Mouse (Mus musculus) intestine, postnatal 0 days (tissue): ENCODE results near the gene Gprc5d. TPM values are rescaled to one million over a fixed set of nuclear protein-coding genes. Genes with fewer than 3 reads are reported as not detected.

Experiments
- ATAC-seq: fragments of 200-750 bp; cut with Nextera tagmentation; 2 replicates; pipeline ENCODE4 v1.8.0; 2017; ENCODE audit warnings: mild to moderate bottlenecking, moderate TSS enrichment, moderate library complexity
- H3K27ac ChIP-seq: fragments of 300-500 bp; sonication (generic); 2 replicates; pipeline ENCODE4 v1.5.1; 2014; ENCODE audit warnings: mild to moderate bottlenecking, low read depth, low read length, moderate library complexity
- H3K27me3 ChIP-seq: fragments of 300-500 bp; sonication (generic); replicated peaks from 2 replicates; pipeline ENCODE4 v1.6.1; 2014; ENCODE audit warnings: low read length, mixed read lengths; ENCODE audit not compliant: control insufficient read depth, insufficient read depth
- H3K36me3 ChIP-seq: fragments of 300-500 bp; sonication (generic); 2 replicates; pipeline ENCODE4 v1.6.1; 2014; ENCODE audit warnings: mild to moderate bottlenecking, moderate library complexity; ENCODE audit not compliant: control insufficient read depth, insufficient read depth
- H3K4me1 ChIP-seq: fragments of 300-500 bp; sonication (generic); replicated peaks from 2 replicates; pipeline ENCODE4 v1.6.1; 2014; ENCODE audit warnings: antibody characterized with exemption, low read length, mixed read lengths; ENCODE audit not compliant: control insufficient read depth, insufficient read depth
- H3K4me2 ChIP-seq: fragments of 300-500 bp; sonication (generic); replicated peaks from 2 replicates; pipeline ENCODE4 v1.6.1; 2014; ENCODE audit warnings: low read depth, mild to moderate bottlenecking, moderate library complexity
- H3K4me3 ChIP-seq: fragments of 300-500 bp; sonication (generic); 2 replicates; pipeline ENCODE4 v1.5.1; 2014; ENCODE audit warnings: low read depth, low read length
- H3K9ac ChIP-seq: fragments of 300-500 bp; sonication (generic); 2 replicates; pipeline ENCODE4 v1.6.1; 2014; ENCODE audit warnings: mild to moderate bottlenecking, low read depth, low read length
- H3K9me3 ChIP-seq: fragments of 300-500 bp; sonication (generic); 2 replicates; pipeline ENCODE4 v1.6.1; 2016; ENCODE audit warnings: mixed run types; ENCODE audit not compliant: control insufficient read depth
- CTCF ChIP-seq: sonication (generic); IDR thresholded peaks from 2 replicates; pipeline ENCODE4 v1.5.1; 2016; ENCODE audit warnings: low read depth, mild to moderate bottlenecking, control low read depth, antibody characterized with exemption, moderate library complexity
- WGBS: fragments of 180-500 bp; shearing (Covaris S2); extraction: QIAGEN DNeasy Blood & Tissue Kit; methylation state at CpG from one replicate; pipeline ENCODE4 v1.1.7; 2014; 5-methylcytosine and 5-hydroxymethylcytosine counted together
- polyA plus RNA-seq: library from polyadenylated mRNA; unstranded; fragments of >200 nt; fragmentation: Nextera tagmentation; extraction: Ambion mirVana; gene quantifications from 2 replicates; pipeline ENCODE4 v1.2.1, GENCODE M21; 2015

Gene Gprc5d
- polyA plus RNA-seq, 1 experiment from 2014 or later = not detected

DNA sequence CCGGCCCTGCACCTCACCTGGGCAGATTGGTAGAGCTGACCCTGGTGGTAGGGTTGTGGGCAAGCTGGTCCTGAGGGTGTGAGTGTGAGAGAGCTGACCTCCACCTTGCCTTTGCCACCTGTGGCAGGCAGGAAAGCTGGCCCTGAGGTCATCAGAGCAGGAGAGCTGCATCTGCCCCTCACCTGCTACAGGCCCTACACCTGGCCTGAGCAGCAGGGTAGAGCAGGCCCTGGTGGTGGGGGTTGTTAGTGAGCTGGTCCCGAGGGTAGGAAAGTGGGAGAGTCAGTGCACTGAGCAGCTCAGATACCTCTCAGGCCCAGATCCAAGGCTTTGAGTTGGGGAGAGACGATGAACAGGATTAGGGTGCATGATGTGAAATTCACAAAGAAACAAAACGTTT lies 31.6 kb upstream of the Gprc5d start:
- 84% methylated on average over 4 of the region's 4 CpGs for WGBS
- peaks cover 38% of the 10 kb centered on the region for H3K36me3 ChIP-seq
- H3K4me2 ChIP-seq = no peak overlapping the region
- H3K9me3 ChIP-seq = no peaks in the 10 kb centered on the region
- no peak for TF ChIP-seq CTCF
- H3K9ac ChIP-seq = no peak overlapping the region
- H3K4me1 ChIP-seq = no peaks in the 10 kb centered on the region
- no peak overlapping the region for H3K27ac ChIP-seq
- peak; percentile 34; the same call in 1 of the 2 replicates for ATAC-seq
- no peak overlapping the region for H3K4me3 ChIP-seq
- no peaks in the 10 kb centered on the region for H3K27me3 ChIP-seq

DNA sequence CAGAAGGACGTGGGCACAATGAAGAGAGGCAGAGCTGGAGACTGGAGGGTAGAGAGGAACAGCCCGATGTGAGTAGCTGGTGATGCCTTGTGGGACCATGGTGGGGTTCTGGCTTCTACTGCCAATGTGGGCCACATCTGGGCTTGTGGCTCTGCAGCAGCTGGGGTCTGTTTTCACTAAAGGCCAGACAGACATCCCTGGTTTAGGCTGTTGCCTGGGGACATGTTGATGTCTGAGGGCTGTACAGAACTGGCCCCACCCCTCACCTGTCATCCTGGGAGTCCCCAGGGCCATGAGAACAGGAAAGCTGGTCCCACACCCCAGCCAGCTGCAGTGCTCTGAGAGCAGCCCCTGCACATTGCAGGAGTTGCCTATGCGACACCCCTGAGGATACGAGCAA lies 31.1 kb upstream of the Gprc5d start:
- Histone ChIP-seq H3K9ac (no peak overlapping the region), H3K27me3 (no peaks in the 10 kb centered on the region), H3K4me1 (no peaks in the 10 kb centered on the region), H3K9me3 (no peaks in the 10 kb centered on the region), H3K4me3 (no peak overlapping the region), H3K4me2 (no peak overlapping the region), H3K36me3 (peaks cover 36% of the 10 kb centered on the region), H3K27ac (no peak overlapping the region)
- no peak for TF ChIP-seq CTCF
- no peak for ATAC-seq
- WGBS = 83% methylated on average over 4 of the region's 4 CpGs

DNA sequence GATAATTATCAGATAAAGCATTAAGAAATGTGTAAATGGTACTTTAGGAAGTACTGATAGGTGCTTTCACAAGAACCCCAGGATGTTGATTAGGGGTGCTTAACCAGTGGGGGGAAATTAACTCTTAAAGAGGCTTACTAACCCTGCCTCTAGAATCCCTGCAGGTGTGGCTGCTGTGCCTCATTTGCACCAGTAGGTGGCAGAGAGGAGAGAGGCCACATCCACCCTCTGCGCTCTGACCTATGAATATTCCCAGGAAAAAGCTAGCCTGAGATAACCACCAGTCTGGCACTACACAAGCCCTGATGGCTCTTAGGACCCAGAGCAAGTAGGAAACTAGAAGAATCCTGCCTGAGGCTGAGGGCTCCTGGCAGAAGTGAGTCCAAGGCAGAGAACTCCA lies 30.4 kb upstream of the Gprc5d start:
- peak; percentile 87 for TF ChIP-seq CTCF
- 33% methylated on average over 1 of the region's 1 CpGs for WGBS
- no peak for ATAC-seq

DNA sequence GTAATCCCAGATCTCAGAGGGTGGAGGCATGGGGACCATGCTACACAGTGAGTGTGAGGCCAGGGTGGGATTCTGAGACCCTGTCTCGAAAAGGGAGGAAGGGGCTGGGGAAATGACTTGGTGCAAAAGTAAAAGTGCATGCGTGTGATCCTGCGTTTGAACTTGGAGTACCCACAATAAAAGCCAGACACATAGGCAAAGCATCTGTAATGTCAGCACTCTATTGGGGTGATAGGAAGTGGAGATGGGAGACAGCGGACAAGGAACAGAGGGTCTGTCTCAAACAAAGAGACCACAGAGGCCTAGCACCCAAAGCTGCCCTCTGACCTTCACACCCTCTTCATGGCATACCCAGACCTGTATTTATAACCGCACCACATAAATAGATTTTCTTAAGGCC lies 27.9 kb upstream of the Gprc5d start:
- Histone ChIP-seq H3K36me3 (peaks cover 22% of the 10 kb centered on the region), H3K9ac (no peak overlapping the region), H3K27me3 (no peaks in the 10 kb centered on the region), H3K4me3 (no peak overlapping the region), H3K4me2 (no peak overlapping the region), H3K4me1 (no peaks in the 10 kb centered on the region), H3K27ac (no peak overlapping the region), H3K9me3 (no peaks in the 10 kb centered on the region)
- ATAC-seq = no peak
- 88% methylated on average over 5 of the region's 5 CpGs for WGBS
- TF ChIP-seq CTCF = no peak

More for the DNA sequence above, 30.4 kb upstream of the Gprc5d start:
- Histone ChIP-seq H3K4me3 (no peak overlapping the region), H3K9me3 (no peaks in the 10 kb centered on the region), H3K4me2 (no peak overlapping the region), H3K27me3 (no peaks in the 10 kb centered on the region), H3K4me1 (no peaks in the 10 kb centered on the region), H3K36me3 (peaks cover 35% of the 10 kb centered on the region), H3K9ac (no peak overlapping the region), H3K27ac (no peak overlapping the region)

DNA sequence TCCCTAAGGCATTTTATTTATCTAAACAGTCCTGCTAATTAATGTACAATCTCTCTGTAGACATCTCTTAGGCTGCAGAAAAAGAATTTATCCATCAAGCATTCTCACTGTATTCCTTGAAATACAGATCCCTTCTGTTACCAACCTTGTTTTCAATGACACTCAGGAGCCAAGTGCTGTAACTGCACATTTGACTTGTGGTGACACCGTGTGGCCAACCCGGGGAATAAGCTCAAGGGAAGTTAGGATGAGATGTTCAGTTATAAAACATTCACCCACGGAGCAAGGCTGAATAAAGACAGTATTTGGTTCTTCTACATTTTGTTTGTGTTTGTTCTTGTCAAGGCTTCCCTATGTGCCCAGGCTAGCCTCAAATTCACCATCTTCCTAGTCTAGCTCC lies 26.4 kb upstream of the Gprc5d start:
- Histone ChIP-seq H3K4me1 (no peaks in the 10 kb centered on the region), H3K4me2 (no peak overlapping the region), H3K27me3 (no peaks in the 10 kb centered on the region), H3K9me3 (no peaks in the 10 kb centered on the region), H3K4me3 (no peak overlapping the region), H3K27ac (no peak overlapping the region), H3K36me3 (peaks cover 19% of the 10 kb centered on the region), H3K9ac (no peak overlapping the region)
- ATAC-seq = no peak
- TF ChIP-seq CTCF = peak; percentile 91
- 3% methylated on average over 3 of the region's 3 CpGs for WGBS

DNA sequence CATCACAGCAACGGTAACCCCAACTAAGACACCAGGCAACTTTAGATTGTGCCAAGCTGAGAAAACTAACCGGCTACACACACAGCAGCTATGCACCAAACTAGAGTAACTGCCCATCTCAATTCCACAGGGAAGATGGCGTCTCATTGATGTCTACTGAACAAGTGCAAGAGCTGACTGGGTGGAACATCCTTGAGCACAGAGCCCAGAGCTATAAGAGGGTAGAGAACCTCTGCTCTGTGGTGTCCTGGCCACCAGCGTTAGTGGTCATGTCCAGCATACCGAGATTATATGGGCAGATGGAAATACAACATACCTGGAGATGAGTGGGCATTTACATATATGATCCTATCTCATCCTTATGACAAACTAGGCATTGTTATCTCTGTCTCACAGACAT lies 25.1 kb upstream of the Gprc5d start:
- Histone ChIP-seq H3K9me3 (no peaks in the 10 kb centered on the region), H3K9ac (no peak overlapping the region), H3K4me2 (no peak overlapping the region), H3K27me3 (no peaks in the 10 kb centered on the region), H3K27ac (no peak overlapping the region), H3K4me3 (no peak overlapping the region), H3K36me3 (peaks cover 12% of the 10 kb centered on the region), H3K4me1 (no peaks in the 10 kb centered on the region)
- ATAC-seq = no peak
- no peak for TF ChIP-seq CTCF
- WGBS = 95% methylated on average over 5 of the region's 5 CpGs
